Mouse (Mus musculus) lung, adult 2 months (tissue): ENCODE data around the gene Thoc6. TPM values are rescaled to one million over a fixed set of nuclear protein-coding genes. Genes with fewer than 3 reads are reported as not detected.

ENCODE experiments used
- DNase-seq: peaks from one replicate; pipeline ENCODE4 v3.0.0; 2022
- H3K4me1 ChIP-seq: fragments of 200-500 bp; 2 replicates; pipeline ENCODE4 v1.6.1; 2011; ENCODE audit warnings: low read length; ENCODE audit not compliant: control insufficient read depth, insufficient read depth
- H3K4me3 ChIP-seq: fragments of 200-500 bp; replicated peaks from 2 replicates; pipeline ENCODE3; 2011; ENCODE audit warnings: low read depth, mild to moderate bottlenecking, control low read depth, low read length; ENCODE audit errors: extremely low read depth
- CTCF ChIP-seq: fragments of 200-500 bp; IDR thresholded peaks from 2 replicates; pipeline ENCODE4 v1.5.1; 2011; ENCODE audit warnings: mild to moderate bottlenecking, low read length, control low read depth; ENCODE audit not compliant: insufficient read depth
- POLR2A ChIP-seq: fragments of 200-500 bp; IDR thresholded peaks from 2 replicates; pipeline ENCODE4 v1.6.1; 2011; ENCODE audit warnings: low read depth, mild to moderate bottlenecking, control low read depth, low read length, borderline replicate concordance; ENCODE audit errors: extremely low read depth
- WGBS: fragments of 180-500 bp; shearing (Covaris S2); methylation state at CpG from one replicate; pipeline ENCODE4 v1.1.7; 2018; 5-methylcytosine and 5-hydroxymethylcytosine counted together
- polyA plus RNA-seq: library from polyadenylated mRNA; depleted of rRNA; stranded (reverse); fragments of >200 nt; gene quantifications from 2 replicates; pipeline ENCODE4 v1.2.3, GENCODE M21; 2012

Gene Thoc6
- polyA plus RNA-seq, 1 experiment = 20.6 TPM

- TF ChIP-seq POLR2A (no peak), CTCF (no peak)
- WGBS = 6% methylated on average over 38 of the region's 38 CpGs
- Histone ChIP-seq H3K4me3 (no peak within 1 kb of the TSS), H3K4me1 (peaks cover 3% of the 10 kb centered on the region)
- DNase-seq = no peak
These were observed 5.6 kb upstream of the Thoc6 start, which contains the start of gene Cldn6 for GRCm38 (mm10) chr17:23679127-23679835. Gene Cldn6 (plus strand): TSS chr17:23679249.

GRCm38 (mm10) chr17:23677236-23677679, 3.6 kb upstream of the Thoc6 start, which contains the start of gene Tnfrsf12a:
Gene Tnfrsf12a (minus strand): TSS chr17:23677468.
- no peak for TF ChIP-seq CTCF
- TF ChIP-seq POLR2A = peak; percentile 97
- DNase-seq = peak; percentile 83
- Histone ChIP-seq H3K4me3 (peak within 1 kb of the TSS; percentile 83), H3K4me1 (peaks cover 3% of the 10 kb centered on the region)
- WGBS = under 1% methylated on average over 34 of the region's 34 CpGs

GRCm38 (mm10) chr17:23676473-23677031, 2.9 kb upstream of the Thoc6 start:
- WGBS = 1% methylated on average over 36 of the region's 37 CpGs
- Histone ChIP-seq H3K4me1 (peaks cover 3% of the 10 kb centered on the region), H3K4me3 (peak overlapping the region; percentile 83)
- peak; percentile 65 for DNase-seq
- no peak for TF ChIP-seq CTCF
- TF ChIP-seq POLR2A = no peak

GRCm38 (mm10) chr17:23675564-23676281, 2.0 kb upstream of the Thoc6 start:
- peak; percentile 60 for DNase-seq
- Histone ChIP-seq H3K4me3 (peak overlapping the region; percentile 83), H3K4me1 (peaks cover 3% of the 10 kb centered on the region)
- TF ChIP-seq POLR2A (no peak), CTCF (no peak)
- 19% methylated on average over 15 of the region's 15 CpGs for WGBS

GRCm38 (mm10) chr17:23675127-23675526, 1.4 kb upstream of the Thoc6 start:
- no peak overlapping the region for H3K4me3 ChIP-seq
- TF ChIP-seq POLR2A (no peak), CTCF (no peak)
- 39% methylated on average over 5 of the region's 5 CpGs for WGBS
- DNase-seq = peak; percentile 39
- peaks cover 3% of the 10 kb centered on the region for H3K4me1 ChIP-seq

- Histone ChIP-seq H3K4me3 (peak overlapping the region; percentile 99), H3K4me1 (peaks cover 3% of the 10 kb centered on the region)
- WGBS = 33% methylated on average over 9 of the region's 9 CpGs
- TF ChIP-seq POLR2A (no peak), CTCF (no peak)
- peak; percentile 28 for DNase-seq
These were observed 730 bp upstream of the Thoc6 start for GRCm38 (mm10) chr17:23674271-23674952.

GRCm38 (mm10) chr17:23672761-23673160, 921 bp downstream of the Thoc6 start:
- WGBS = 54% methylated on average over 3 of the region's 3 CpGs
- TF ChIP-seq POLR2A = no peak
- TF ChIP-seq CTCF = no peak
- Histone ChIP-seq H3K4me1 (peaks cover 3% of the 10 kb centered on the region), H3K4me3 (no peak overlapping the region)
- no peak for DNase-seq

GRCm38 (mm10) chr17:23671519-23671918, 2.2 kb downstream of the Thoc6 start:
- 95% methylated on average over 3 of the region's 3 CpGs for WGBS
- TF ChIP-seq CTCF = no peak
- TF ChIP-seq POLR2A = no peak
- Histone ChIP-seq H3K4me1 (peaks cover 3% of the 10 kb centered on the region), H3K4me3 (no peak overlapping the region)
- DNase-seq = no peak

- DNase-seq = no peak
- no peak overlapping the region for H3K4me3 ChIP-seq
- H3K4me1 ChIP-seq = peaks cover 2% of the 10 kb centered on the region
- TF ChIP-seq CTCF (no peak), POLR2A (no peak)
- 87% methylated on average over 7 of the region's 7 CpGs for WGBS
These were observed 3.1 kb downstream of the Thoc6 start for GRCm38 (mm10) chr17:23670516-23671074.
